In the genomic region with DNA sequence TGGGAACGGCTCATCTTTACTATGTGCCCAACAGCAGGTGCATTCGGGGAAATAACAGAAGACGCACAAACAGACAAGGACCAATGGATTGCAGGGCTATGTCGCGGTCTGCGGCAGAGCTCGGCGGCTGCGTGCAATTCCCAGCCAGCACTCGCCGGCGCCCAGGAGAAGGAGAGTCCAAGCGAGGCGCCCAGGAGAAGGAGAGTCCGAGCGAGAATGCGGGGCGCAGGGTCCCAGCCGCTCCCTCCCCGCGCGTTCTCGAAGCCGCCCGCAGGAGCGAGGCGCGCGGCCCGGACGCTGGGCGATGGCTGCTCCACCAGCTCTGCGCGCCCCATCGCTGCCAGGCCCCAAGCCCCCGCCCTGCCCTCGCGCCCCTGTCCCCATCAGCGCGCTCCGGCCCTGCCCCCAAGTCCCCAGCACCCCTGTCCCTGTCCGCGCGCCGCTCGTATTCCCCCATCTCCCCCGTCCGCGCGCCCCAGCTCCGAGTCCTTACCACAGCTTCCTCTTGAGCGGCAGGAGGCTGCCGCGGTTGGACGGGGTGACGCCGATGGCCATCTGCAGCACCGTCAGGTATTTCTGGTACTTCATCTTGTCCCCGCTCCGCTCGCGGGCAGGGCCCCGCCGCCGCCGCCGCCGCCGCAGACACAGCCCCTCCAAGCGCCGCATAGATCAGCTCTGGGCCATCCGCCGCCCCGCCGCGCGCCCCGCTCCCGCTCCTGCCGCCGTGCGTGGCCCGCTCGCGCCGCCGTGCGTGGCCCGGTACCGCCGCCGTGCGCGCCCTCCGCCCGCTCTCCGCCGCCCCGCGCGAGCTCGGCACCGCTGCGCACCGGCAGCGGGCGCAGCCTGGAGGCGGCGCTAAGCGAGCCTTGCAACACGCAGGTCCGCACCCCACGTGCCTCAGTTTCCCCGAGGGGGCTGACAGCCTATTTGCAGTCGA, we compare ENCODE assay signal across 8 mouse cellular contexts. TPM values are rescaled to one million over a fixed set of nuclear protein-coding genes. Genes with fewer than 3 reads are reported as not detected.
DNase-seq lines count a peak whose midpoint lies in the region; ATAC-seq and TF ChIP-seq lines count a peak whose summit lies in the region.

A gene (minus strand): TSS at position 711 of the 937 bp plus-strand sequence.

- no peak for DNase-seq in kidney, postnatal 14 days
- DNase-seq in cerebellum, adult 8-10 months = peak; percentile 55
- peak in 1 of 2 experiments; percentile 70 for DNase-seq in frontal cortex, adult 2 months (ENCODE audit: extremely low spot score in 1 of 2, low spot score in 1 of 2)
- peak; percentile 67 to 79 for DNase-seq in left cerebral cortex, postnatal 36 days (ENCODE audit: low spot score in 2 of 2)
- DNase-seq in thymus, postnatal 0 days (ENCODE audit: low spot score) = no peak

- H3K4me1 ChIP-seq in kidney, embryonic 14.5 days (ENCODE audit: control insufficient read depth, insufficient read depth, low read length) = no peaks in the 10 kb centered on the region

- under 1% methylated on average over 94 of the region's 115 CpGs for WGBS in kidney, embryonic 14.5 days

- H3ac ChIP-seq in myocyte (ENCODE audit: control insufficient read depth, insufficient read length) = no peak within 1 kb of the TSS

- peak within 1 kb of the TSS; percentile 48; the same call in 1 of the 2 replicates for H3K9ac ChIP-seq in kidney, embryonic 14.5 days (ENCODE audit: low read depth, low read length)

- peak within 1 kb of the TSS; percentile 67 for H3K4me3 ChIP-seq in kidney, embryonic 14.5 days (ENCODE audit: low read length)
- no peak within 1 kb of the TSS for H3K4me3 ChIP-seq in myocyte

- H3K79me2 ChIP-seq in myocyte (ENCODE audit: control insufficient read depth, insufficient read depth) = no peaks in the 10 kb centered on the region

- no peak within 1 kb of the TSS for H3K27ac ChIP-seq in kidney, embryonic 14.5 days (ENCODE audit: low read depth, low read length)

- intact Hi-C loops in left cerebral cortex, postnatal 36 days (cut with DNase I) = loop anchor here (5.0 kb wide), 1 partner anchor 80 kb away; no protein-coding TSS in a partner anchor

- H3K4me2 ChIP-seq in kidney, embryonic 14.5 days (replicated peaks; ENCODE audit: low read depth, low read length) = peak within 1 kb of the TSS; percentile 99
- no peak within 1 kb of the TSS for H3K4me2 ChIP-seq in myocyte (ENCODE audit: low read depth)

- no peaks in the 10 kb centered on the region for H3K36me3 ChIP-seq in kidney, embryonic 14.5 days (ENCODE audit: control insufficient read depth, insufficient read depth, low read length)
- no peaks in the 10 kb centered on the region for H3K36me3 ChIP-seq in myocyte (ENCODE audit: control insufficient read depth, insufficient read depth)

- TF ChIP-seq POLR2A in myocyte (IDR thresholded peaks at IDR 0.05; ENCODE audit: insufficient read length, low read depth) = no peak

- peaks cover 25% of the 10 kb centered on the region for H3K27me3 ChIP-seq in kidney, embryonic 14.5 days (ENCODE audit: control insufficient read depth, insufficient read depth, low read length)
- H3K27me3 ChIP-seq in myocyte (ENCODE audit: control insufficient read depth, insufficient read depth, insufficient read length) = peaks cover 24% of the 10 kb centered on the region

- peak; percentile 69; the same call in 1 of the 2 replicates for ATAC-seq in kidney, embryonic 14.5 days (ENCODE audit: low FRiP score, low TSS enrichment)
- peak; percentile 45 to 46; a peak in 2 of 4 replicates for ATAC-seq in hematopoietic stem cell, adult 5-6 weeks (replicated peaks in 1 of 2; ENCODE audit: insufficient read depth in 1 of 2, low FRiP score in 2 of 2, low TSS enrichment in 1 of 2, low read depth in 1 of 2, poor library complexity in 2 of 2, severe bottlenecking in 2 of 2)

- no peaks in the 10 kb centered on the region for H3K9me3 ChIP-seq in kidney, embryonic 14.5 days (ENCODE audit: control insufficient read depth, low read length)

TF ChIP-seq in myocyte, 11 proteins besides CTCF, POLR2A, EP300 and RAD21:
- TF ChIP-seq TCF12 (IDR thresholded peaks at IDR 0.05; ENCODE audit: insufficient read depth, poor library complexity, severe bottlenecking) (no peak), MYOG (IDR thresholded peaks at IDR 0.05; ENCODE audit: control insufficient read depth in 1 of 3, insufficient read depth in 1 of 3, insufficient read length in 2 of 3, low read depth in 2 of 3) (no peak), SRF (IDR thresholded peaks at IDR 0.05; ENCODE audit: control insufficient read depth, insufficient read length, low read depth) (no peak), USF1 (IDR thresholded peaks at IDR 0.05; ENCODE audit: low read depth) (no peak)

RNA-seq across cellular contexts. Expression of the gene that starts here (rescaled TPM):
- polyA plus RNA-seq in kidney, embryonic 14.5 days (2014; fragmentation: Nextera tagmentation; extraction: Ambion mirVana) = 18.9 and 21.3 TPM in 2 replicates
- 59.8 and 60.7 TPM in 2 replicates for polyA plus RNA-seq in frontal cortex, adult 2 months (2012; rRNA removed)
- 3.4 and 5.3 TPM in 2 replicates for total RNA-seq in hematopoietic stem cell, adult 5-6 weeks (2017)
- 100 to 1,000 TPM; 121 to 161 TPM for total RNA-seq in left cerebral cortex, postnatal 36 days (2021)
- polyA plus RNA-seq in myocyte (2012; fragmentation: generic; extraction: Trizol) = 24.3 TPM
- 2.6 and 2.8 TPM in 2 replicates for polyA plus RNA-seq in thymus, postnatal 0 days (2015; fragmentation: Nextera tagmentation; extraction: Ambion mirVana)

Comparison
In these comparisons a context has a peak if more than half of its experiments do, and no peak if none do; other contexts are left out.
1. RNA of the gene that starts here (total RNA-seq): 121 to 161 TPM in left cerebral cortex, postnatal 36 days; 3.4 to 5.3 TPM in hematopoietic stem cell, adult 5-6 weeks; every median in the first group is over 10 times any median in the second.
2. DNase-seq: peak in cerebellum, adult 8-10 months (single experiment) and left cerebral cortex, postnatal 36 days (2 of 2); none in kidney, postnatal 14 days (single experiment) and thymus, postnatal 0 days (single experiment).